8 mouse cellular contexts compared by ENCODE assay signal in the genomic region with DNA sequence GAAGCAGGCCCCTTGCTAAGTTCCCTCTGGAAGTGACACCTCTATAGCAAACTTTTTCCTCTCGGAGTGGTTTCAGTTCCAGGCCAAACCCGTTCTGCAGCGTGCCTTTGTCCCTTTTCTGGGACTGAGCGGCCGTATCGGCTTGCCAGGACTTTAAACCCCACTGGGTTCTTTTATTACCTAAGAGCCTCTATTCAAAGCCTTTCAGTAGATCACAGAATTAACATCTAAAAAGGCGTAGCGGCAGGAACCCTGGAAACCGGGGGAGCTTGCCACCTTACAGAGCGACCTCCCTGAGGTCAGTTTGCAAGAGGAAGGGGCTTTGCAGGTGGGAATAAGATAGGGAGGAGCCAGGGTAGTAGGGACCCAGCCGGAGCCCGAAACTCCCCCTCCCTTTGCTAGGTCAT.
DNase-seq lines count a peak whose midpoint lies in the region; ATAC-seq and TF ChIP-seq lines count a peak whose summit lies in the region.

No protein-coding gene starts in this region.

- 5% methylated on average over 12 of the region's 12 CpGs for whole genome bisulfite sequencing in hindbrain, embryonic 10.5 days
- WGBS in neural tube, embryonic 13.5 days = 8% methylated on average over 12 of the region's 12 CpGs

- H3K9ac ChIP-seq in neural tube, embryonic 13.5 days = no peak overlapping the region

- peak overlapping the region; percentile 86 for H3K27ac ChIP-seq in layer of hippocampus, adult 2 months
- peak overlapping the region; percentile 94 for H3K27ac ChIP-seq in hindbrain, embryonic 10.5 days
- peak overlapping the region; percentile 85 for H3K27ac ChIP-seq in neural tube, embryonic 13.5 days (replicated peaks)

- peaks cover 56% of the 10 kb centered on the region for H3K4me1 ChIP-seq in hindbrain, embryonic 10.5 days (replicated peaks)
- peaks cover 42% of the 10 kb centered on the region for H3K4me1 ChIP-seq in neural tube, embryonic 13.5 days (replicated peaks)

- H3K9me3 ChIP-seq in hindbrain, embryonic 10.5 days = no peaks in the 10 kb centered on the region
- H3K9me3 ChIP-seq in neural tube, embryonic 13.5 days = no peaks in the 10 kb centered on the region

- DNase-seq in layer of hippocampus, adult 2 months (ENCODE audit: low spot score in 2 of 2) = peak; percentile 13 to 29
- no peak for DNase-seq in layer of hippocampus, postnatal 25 days (ENCODE audit: extremely low spot score in 1 of 2, low spot score in 1 of 2)
- peak; percentile 61 for DNase-seq in hindbrain, embryonic 10.5 days (ENCODE audit: low spot score)
- DNase-seq in layer of hippocampus, postnatal 10 days (ENCODE audit: low spot score in 2 of 2) = peak; percentile 23 to 47
- no peak for DNase-seq in cerebellum, adult 8-10 months

- no peak for TF ChIP-seq CTCF in layer of hippocampus, adult 2 months (conservative IDR thresholded peaks at IDR 0.05)

- H3K36me3 ChIP-seq in hindbrain, embryonic 10.5 days = no peaks in the 10 kb centered on the region
- no peaks in the 10 kb centered on the region for H3K36me3 ChIP-seq in neural tube, embryonic 13.5 days

- peak; percentile 40; the same call in 1 of the 2 replicates for ATAC-seq in neural tube, embryonic 13.5 days (ENCODE audit: low read depth)
- ATAC-seq in frontal cortex, adult (ENCODE audit: low TSS enrichment) = no peak
- no peak for ATAC-seq in monocyte, adult 5-6 weeks (replicated peaks; ENCODE audit: insufficient number of reproducible peaks, low FRiP score, low TSS enrichment, poor library complexity, severe bottlenecking)

- H3K4me2 ChIP-seq in neural tube, embryonic 13.5 days = peak overlapping the region; percentile 21; the same call in 1 of the 2 replicates

- H3K4me3 ChIP-seq in layer of hippocampus, adult 2 months = no peak overlapping the region
- peak overlapping the region; percentile 9 for H3K4me3 ChIP-seq in hindbrain, embryonic 10.5 days
- H3K4me3 ChIP-seq in neural tube, embryonic 13.5 days = no peak overlapping the region

- H3K27me3 ChIP-seq in hindbrain, embryonic 10.5 days (ENCODE audit: insufficient read depth, poor library complexity, severe bottlenecking) = peaks cover 33% of the 10 kb centered on the region
- peaks cover 3% of the 10 kb centered on the region; the same call in 1 of the 2 replicates for H3K27me3 ChIP-seq in neural tube, embryonic 13.5 days

Comparison
In these comparisons a context has a peak if more than half of its experiments do, and no peak if none do; other contexts are left out.
1. DNase-seq: peak in layer of hippocampus, adult 2 months (2 of 2), hindbrain, embryonic 10.5 days (single experiment) and layer of hippocampus, postnatal 10 days (2 of 2); none in layer of hippocampus, postnatal 25 days (0 of 2) and cerebellum, adult 8-10 months (single experiment).
2. Peak in every context shown above with its lines, with median percentiles within 50 percentile points of each other: H3K27ac ChIP-seq.